Mouse (Mus musculus) heart, embryonic 16.5 days (tissue): ENCODE measurements around the gene Stip1. TPM values are rescaled to one million over a fixed set of nuclear protein-coding genes. Genes with fewer than 3 reads are reported as not detected.

ENCODE experiments used
- polyA plus RNA-seq: library from polyadenylated mRNA; unstranded; fragments of >200 nt; fragmentation: Nextera tagmentation; extraction: Ambion mirVana; gene quantifications from 2 replicates; pipeline ENCODE4 v1.2.1, GENCODE M21; 2015

Stip1 gene
- polyA plus RNA-seq, 1 experiment from 2014 or later, result 195 TPM

Other genes with a start within 250 kb of the Stip1 start
- 20.0 and 20.5 TPM in 2 replicates for gene Rps6ka4, start 199.3 kb downstream of the Stip1 start, polyA plus RNA-seq
- gene Ccdc88b, start 181.8 kb downstream of the Stip1 start, polyA plus RNA-seq, result 1.00 and 3.8 TPM in 2 replicates
- 80.0 and 93.0 TPM in 2 replicates for gene Trmt112, start 130.3 kb downstream of the Stip1 start, polyA plus RNA-seq
- gene Prdx5, start 129.9 kb downstream of the Stip1 start, polyA plus RNA-seq, result 383 and 415 TPM in 2 replicates
- gene Esrra, start 118.2 kb downstream of the Stip1 start, polyA plus RNA-seq, result 43.4 and 48.2 TPM in 2 replicates
- gene Catsperz, start 114.6 kb downstream of the Stip1 start, polyA plus RNA-seq, result 2.8 and 3.9 TPM in 2 replicates
- 0.50 and 0.95 TPM in 2 replicates for gene Kcnk4, start 105.5 kb downstream of the Stip1 start, polyA plus RNA-seq
- 58.4 and 59.2 TPM in 2 replicates for gene Bad, start 98.1 kb downstream of the Stip1 start, polyA plus RNA-seq
- gene Gpr137, start 97.5 kb downstream of the Stip1 start, polyA plus RNA-seq, result 20.8 and 22.3 TPM in 2 replicates
- 68.9 and 104 TPM in 2 replicates for gene Ppp1r14b, start 65.0 kb downstream of the Stip1 start, polyA plus RNA-seq
- 16.8 and 21.1 TPM in 2 replicates for gene Plcb3, start 63.5 kb downstream of the Stip1 start, polyA plus RNA-seq
- gene Fkbp2, start 59.5 kb downstream of the Stip1 start, polyA plus RNA-seq, result 83.7 and 95.0 TPM in 2 replicates
- gene Vegfb, start 52.3 kb downstream of the Stip1 start, polyA plus RNA-seq, result 123 and 171 TPM in 2 replicates
- gene Dnajc4, start 47.4 kb downstream of the Stip1 start, polyA plus RNA-seq, result 40.3 and 44.1 TPM in 2 replicates
- gene Nudt22, start 43.9 kb downstream of the Stip1 start, polyA plus RNA-seq, result 34.1 and 36.6 TPM in 2 replicates
- gene Trpt1, start 43.8 kb downstream of the Stip1 start, polyA plus RNA-seq, result 17.0 and 17.3 TPM in 2 replicates
- 14.3 and 24.7 TPM in 2 replicates for gene Fermt3, start 20.5 kb downstream of the Stip1 start, polyA plus RNA-seq
- gene Macrod1, start 16.8 kb upstream of the Stip1 start, polyA plus RNA-seq, result 61.0 and 64.3 TPM in 2 replicates
- 1.6 and 1.9 TPM in 2 replicates for gene Flrt1, start 65.8 kb upstream of the Stip1 start, polyA plus RNA-seq
- 140 and 141 TPM in 2 replicates for gene Otub1, start 166.3 kb upstream of the Stip1 start, polyA plus RNA-seq
- 1,892 and 2,285 TPM in 2 replicates for gene Cox8a, start 177.6 kb upstream of the Stip1 start, polyA plus RNA-seq
- 59.3 and 61.1 TPM in 2 replicates for gene Naa40, start 201.2 kb upstream of the Stip1 start, polyA plus RNA-seq
- gene Rcor2, start 227.4 kb upstream of the Stip1 start, polyA plus RNA-seq, result 11.9 and 18.0 TPM in 2 replicates